Mouse (Mus musculus) adrenal gland, postnatal 14 days (tissue): ENCODE results near the gene Slc22a20. TPM values are rescaled to one million over a fixed set of nuclear protein-coding genes. Genes with fewer than 3 reads are reported as not detected.

Experiments used
- DNase-seq: peaks from one replicate; pipeline ENCODE4 v3.0.0; 2021; ENCODE audit warnings: mixed read lengths
- total RNA-seq: library from RNA; stranded (reverse); gene quantifications from 2 replicates; pipeline ENCODE4 v1.2.3, GENCODE M21; 2021

The Slc22a20 gene
- total RNA-seq, 1 experiment from 2014 or later, result not detected

- no peak for DNase-seq
Measured at GRCm38 (mm10) chr19:5951631-5952030, 34.3 kb downstream of the Slc22a20 start.

- DNase-seq, result no peak
Measured at GRCm38 (mm10) chr19:5950218-5950617, 35.7 kb downstream of the Slc22a20 start.

DNA sequence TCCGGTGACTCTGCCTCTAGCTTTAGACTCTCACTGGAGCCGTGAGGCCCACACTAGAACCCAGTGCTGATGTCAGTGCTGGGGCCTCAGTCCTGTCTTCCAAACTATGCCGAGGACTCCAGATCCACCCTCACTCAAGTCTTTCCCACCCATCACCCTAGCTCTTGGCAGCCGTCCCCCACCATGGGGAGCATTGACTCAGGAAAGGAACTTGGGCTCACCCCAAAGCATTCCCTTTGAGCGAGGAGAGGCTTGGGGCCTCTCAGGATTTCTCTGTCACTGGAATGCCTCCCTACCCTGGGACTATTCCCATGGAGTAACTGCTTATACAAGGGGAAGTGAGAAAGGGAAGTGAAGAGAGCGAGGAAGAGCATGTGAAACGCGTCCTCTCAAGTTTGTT, 40.1 kb downstream of the Slc22a20 start:
- DNase-seq, result no peak

DNA sequence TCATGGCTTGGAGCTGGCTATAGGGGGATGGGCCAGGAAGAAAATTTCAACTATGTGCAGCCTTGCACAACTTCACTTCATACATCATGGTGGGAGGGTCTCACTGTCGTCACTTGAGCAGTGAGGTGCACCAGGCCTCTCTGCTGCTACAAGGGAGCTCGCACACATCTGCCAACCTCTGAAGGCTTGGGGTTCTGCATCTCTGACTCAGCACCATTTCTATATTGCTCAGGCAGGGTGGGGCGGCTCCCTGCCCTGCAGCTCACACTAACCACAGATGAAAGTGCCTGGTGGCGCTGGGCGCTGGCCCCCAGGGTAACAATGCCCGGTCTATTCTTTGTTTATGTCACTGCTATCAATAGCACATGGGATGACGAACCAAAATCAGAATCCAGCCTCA, 40.9 kb downstream of the Slc22a20 start:
- DNase-seq, result no peak

DNA sequence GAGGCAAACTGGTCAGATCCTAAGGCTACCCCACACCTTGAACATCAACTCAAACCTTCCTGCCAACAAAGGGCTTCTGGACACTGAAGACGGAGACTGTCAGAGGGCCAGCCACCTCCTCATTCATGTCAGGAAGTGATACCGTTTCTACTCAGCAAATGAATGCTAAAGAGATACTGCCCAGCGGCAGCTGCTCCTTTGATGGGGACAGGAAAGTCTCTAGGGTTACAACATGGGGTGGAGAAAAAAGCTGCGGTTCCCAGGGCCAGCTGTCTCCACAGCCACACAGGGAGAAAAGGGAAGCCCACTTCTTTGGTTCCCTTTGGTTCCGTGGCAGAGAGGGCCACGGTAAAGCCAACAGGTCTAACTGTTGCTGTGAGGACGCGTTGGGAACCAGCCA, 41.8 kb downstream of the Slc22a20 start:
- DNase-seq, result no peak

DNA sequence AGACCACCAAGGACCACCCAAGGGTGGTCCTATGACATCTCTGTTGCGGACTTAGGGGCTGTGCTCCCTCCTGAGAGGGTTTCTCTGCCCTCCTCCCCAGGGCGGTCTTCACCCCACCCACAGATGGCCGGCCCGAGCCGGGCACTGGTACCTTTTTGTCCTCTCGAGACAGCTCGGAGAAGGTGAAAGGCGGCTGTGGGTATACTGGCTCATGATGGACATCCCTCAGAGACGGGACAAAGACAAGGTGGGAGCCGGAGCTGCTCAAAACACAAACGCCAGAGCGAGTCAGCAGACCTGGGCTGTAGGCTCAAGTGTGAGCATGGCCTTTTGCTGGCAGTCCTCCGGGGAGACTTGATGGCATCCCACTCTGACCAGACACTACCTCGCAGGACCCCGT, 42.5 kb downstream of the Slc22a20 start:
- DNase-seq, result no peak

- no peak for DNase-seq
Measured at GRCm38 (mm10) chr19:5942581-5942980, 43.4 kb downstream of the Slc22a20 start.

DNA sequence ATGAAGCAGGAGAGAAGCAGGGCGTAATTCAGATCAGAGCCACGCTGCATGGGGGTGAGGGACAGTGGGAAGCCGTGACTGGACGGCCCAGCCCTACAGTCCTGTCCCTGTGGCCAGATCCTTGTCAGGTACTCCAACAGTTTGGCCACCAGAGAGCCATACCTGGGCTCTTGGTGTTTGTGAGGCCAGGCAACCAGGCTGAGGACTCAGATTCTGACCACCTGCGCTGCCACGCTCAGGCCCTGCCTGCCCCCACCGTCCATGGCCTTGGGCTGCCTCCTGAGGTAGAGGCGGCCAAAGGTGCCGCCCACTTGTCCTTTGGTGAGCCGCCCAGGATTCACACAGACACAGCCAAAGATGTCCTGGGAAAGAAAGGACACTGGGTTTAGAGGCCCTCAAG, 45.3 kb downstream of the Slc22a20 start:
- peak; percentile 71 for DNase-seq

DNA sequence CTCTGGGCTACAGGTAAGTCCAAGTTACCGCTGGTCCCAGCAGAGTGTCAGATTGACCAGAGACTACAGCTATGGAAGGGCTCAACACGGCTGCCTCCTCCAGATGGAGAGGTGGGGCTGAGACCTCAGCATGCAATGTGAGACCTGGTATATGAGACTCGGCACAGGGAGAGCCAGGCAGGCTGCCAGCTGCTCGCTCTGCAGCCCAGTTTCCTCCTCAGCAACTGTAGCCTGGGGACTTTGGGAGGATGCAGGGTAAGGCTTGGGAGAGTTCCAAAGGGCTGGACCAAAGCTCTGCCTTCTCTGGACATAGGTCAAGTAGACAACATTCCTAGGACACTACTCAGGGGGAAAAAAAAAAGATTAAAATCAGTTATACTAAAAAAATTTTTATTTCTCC, 45.8 kb downstream of the Slc22a20 start:
- peak; percentile 85 for DNase-seq

- DNase-seq, result no peak
Measured at GRCm38 (mm10) chr19:5939715-5940114, 46.2 kb downstream of the Slc22a20 start.

- DNase-seq, result no peak
Measured at GRCm38 (mm10) chr19:5938516-5938915, 47.4 kb downstream of the Slc22a20 start.

DNA sequence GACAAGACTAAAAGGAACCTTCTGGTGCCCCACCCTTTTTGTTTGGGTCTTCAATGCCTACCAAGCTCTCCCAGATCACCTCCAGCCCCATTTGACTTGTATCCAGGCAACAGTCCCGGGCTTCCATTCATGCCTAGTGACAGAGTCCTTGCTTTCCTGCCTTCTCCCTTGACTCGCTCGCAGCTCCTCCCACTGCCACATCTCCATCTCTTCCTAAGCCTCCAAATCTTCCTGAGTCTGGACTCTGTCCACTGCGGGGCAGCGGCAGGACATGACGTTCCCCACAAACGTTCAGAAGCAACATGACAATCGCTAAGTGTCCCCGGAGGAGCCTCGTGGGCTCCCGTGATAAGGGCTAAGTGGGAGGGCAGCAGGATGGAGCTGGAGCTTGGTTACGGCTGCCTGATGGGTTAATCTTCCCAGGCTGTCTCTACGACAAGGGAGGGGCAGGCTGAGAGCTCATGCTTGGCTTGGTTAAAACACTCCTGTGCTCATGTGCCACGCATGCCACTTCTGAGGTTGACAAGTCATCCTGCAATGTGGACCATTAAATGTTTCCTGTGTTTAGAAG, 48.0 kb downstream of the Slc22a20 start:
- DNase-seq, result no peak

GRCm38 (mm10) chr19:5937095-5937835, 48.7 kb downstream of the Slc22a20 start:
- no peak for DNase-seq

DNA sequence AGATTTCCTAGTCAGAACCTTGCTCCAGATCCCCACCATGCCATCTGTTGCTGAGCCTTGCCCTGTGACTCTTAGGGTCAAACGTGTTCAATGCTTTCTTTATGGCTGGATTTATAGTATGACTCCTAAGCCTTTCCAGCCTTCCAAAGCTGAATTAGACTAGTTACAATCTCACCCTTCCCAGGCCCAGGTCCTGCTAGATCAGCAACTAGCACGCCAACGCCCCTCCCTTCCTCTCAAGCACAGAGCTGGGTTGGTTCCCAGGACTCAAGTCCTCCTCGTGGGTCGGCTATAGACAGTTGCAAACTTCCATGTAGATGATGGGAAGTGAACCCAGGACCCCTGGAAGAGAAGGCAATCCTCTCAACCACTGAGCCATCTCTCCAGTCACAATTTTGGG, 50.3 kb downstream of the Slc22a20 start:
- DNase-seq, result no peak

DNA sequence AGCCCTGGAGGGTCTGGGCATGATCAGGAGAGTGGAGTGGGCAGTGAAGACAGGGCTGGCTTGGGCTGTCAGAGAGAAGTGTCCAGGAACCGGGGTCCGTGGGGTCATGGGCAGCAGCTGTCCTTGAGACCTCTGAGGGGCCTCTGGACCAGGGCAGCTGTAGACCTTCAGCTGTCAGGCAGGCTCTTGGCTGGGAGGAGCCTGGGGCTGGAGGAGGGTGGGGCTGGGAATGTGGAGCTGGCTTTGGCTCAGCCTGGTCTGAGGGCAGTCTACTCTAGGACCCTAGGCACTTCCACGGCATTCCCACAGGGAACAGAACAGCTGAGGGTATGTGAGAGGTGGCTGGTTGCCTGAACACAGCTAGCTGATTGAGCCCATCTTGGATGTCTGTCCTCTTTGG, 50.7 kb downstream of the Slc22a20 start:
- peak; percentile 78 for DNase-seq

DNA sequence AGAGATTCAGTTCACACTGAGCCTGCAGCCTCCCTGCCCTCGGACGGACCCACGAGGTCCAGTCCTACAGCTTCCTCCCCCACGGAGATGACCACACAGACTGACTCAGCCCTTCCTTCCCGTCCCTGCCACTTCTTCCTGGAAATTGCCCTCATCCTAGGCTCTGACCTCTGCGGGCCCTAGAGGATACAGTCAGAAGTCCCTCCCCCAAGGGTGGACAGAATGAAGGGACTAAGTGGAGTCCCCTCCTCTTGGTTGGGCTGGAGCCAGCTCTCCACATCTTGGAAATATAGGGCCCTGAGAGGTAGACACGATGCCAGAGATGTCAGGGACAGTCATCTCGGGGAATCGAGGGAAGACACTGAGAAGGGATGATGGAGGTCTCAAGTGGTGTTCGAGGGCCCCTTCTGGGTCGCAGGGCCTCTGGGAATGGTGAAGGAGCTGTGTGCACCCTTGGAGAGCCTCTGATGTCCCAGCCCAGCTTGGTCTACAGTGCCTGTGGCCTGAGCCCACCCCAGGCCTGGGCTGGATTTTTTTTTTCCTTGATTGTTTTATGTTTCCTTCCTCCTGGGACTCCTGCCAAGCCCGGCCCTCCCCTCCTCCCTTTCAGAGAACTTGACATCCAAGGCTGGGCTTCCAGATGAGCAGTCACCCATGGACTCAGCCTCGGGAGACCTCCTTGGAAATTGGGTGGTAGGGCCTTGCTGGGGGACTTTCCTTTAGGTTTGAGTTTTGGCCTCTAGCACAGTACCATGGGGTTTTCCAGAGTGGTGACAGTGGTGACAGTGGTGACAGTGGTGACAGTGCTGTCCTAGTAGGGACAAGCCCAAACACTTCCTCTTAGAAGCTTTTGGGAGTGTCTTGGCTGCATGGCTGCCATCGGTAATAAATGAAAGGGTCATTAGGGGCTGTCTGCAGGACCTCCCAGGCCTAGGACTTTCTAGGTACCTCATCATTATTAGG, 56.0 kb downstream of the Slc22a20 start:
- DNase-seq, result peak; percentile 80

- no peak for DNase-seq
Measured at GRCm38 (mm10) chr19:5928546-5928945, 57.4 kb downstream of the Slc22a20 start.

GRCm38 (mm10) chr19:5928104-5928503, 57.8 kb downstream of the Slc22a20 start:
- no peak for DNase-seq

DNA sequence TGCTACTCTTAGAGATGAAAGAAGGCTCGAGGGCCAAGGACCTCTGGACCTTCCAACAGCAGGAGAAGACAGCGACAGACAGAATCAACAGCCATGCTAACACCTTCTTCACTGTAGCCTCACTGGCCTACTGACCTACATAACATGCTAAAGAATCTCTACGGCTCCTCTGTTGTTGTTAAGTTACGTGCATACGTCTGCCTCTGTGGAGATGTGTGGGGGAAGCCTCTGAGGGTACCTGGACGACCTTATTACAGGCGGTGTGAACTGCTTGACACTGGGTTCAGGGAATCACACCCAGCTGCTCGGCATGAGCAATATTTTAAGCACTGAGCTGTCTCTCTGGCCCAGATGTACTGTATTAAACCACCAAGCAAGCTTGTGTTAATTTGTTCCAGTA, 58.4 kb downstream of the Slc22a20 start:
- DNase-seq, result no peak

GRCm38 (mm10) chr19:5927026-5927425, 58.9 kb downstream of the Slc22a20 start:
- no peak for DNase-seq

GRCm38 (mm10) chr19:5925311-5925855, 60.6 kb downstream of the Slc22a20 start:
- DNase-seq, result no peak

DNA sequence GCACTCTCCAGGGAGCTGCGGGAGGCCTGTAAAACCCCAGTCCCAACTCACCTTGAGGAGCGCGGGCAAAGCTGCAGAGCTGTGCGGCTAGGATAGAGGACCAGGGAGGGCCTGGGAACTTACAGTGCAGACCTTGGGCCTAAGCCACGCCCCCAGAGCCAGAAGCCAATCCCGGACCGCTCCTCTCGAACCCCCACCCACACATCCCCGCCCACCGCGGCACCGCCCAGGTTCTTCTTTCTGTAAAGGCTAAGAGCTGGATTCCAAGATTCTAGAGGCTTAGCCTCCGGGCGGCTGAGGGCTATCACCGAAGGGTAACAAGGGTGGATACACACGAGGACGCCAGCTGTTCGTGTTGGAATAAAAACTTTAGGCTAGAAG, 61.2 kb downstream of the Slc22a20 start, which contains the start of gene Cdc42ep2:
Gene Cdc42ep2, minus strand, starts transcription at position 104 of the 381 bp plus-strand sequence.
- DNase-seq, result peak; percentile 98
